Mouse (Mus musculus) adrenal gland, postnatal 14 days (tissue): ENCODE measurements around the gene Rfx2. TPM values are rescaled to one million over a fixed set of nuclear protein-coding genes. Genes with fewer than 3 reads are reported as not detected.

Experiments used
- DNase-seq: peaks from one replicate; pipeline ENCODE4 v3.0.0; 2021; ENCODE audit warnings: mixed read lengths
- total RNA-seq: library from RNA; stranded (reverse); gene quantifications from 2 replicates; pipeline ENCODE4 v1.2.3, GENCODE M21; 2021

Rfx2 gene
- total RNA-seq, 1 experiment from 2014 or later: 5.9 TPM

- no peak for DNase-seq
These were observed 2.1 kb upstream of the Rfx2 start for GRCm38 (mm10) chr17:56832918-56833317.

- DNase-seq: peak; percentile 99
These were observed 451 bp upstream of the Rfx2 start for GRCm38 (mm10) chr17:56831111-56831816.

GRCm38 (mm10) chr17:56829795-56830194, 1.0 kb downstream of the Rfx2 start:
- DNase-seq: peak; percentile 41

GRCm38 (mm10) chr17:56829171-56829570, 1.6 kb downstream of the Rfx2 start:
- no peak for DNase-seq

- DNase-seq: no peak
These were observed 4.1 kb downstream of the Rfx2 start for GRCm38 (mm10) chr17:56826718-56827117.

- DNase-seq: peak; percentile 49
These were observed 7.5 kb downstream of the Rfx2 start for GRCm38 (mm10) chr17:56823352-56823751.

GRCm38 (mm10) chr17:56822380-56822779, 8.4 kb downstream of the Rfx2 start:
- no peak for DNase-seq

- DNase-seq: no peak
These were observed 11.1 kb downstream of the Rfx2 start for GRCm38 (mm10) chr17:56819694-56820111.

- DNase-seq: no peak
These were observed 11.7 kb downstream of the Rfx2 start for GRCm38 (mm10) chr17:56819032-56819545.

- DNase-seq: peak; percentile 54
These were observed 12.7 kb downstream of the Rfx2 start for GRCm38 (mm10) chr17:56818067-56818636.

- no peak for DNase-seq
These were observed 15.8 kb downstream of the Rfx2 start for GRCm38 (mm10) chr17:56815057-56815345.

GRCm38 (mm10) chr17:56814316-56815056, 16.3 kb downstream of the Rfx2 start:
- peak; percentile 88 for DNase-seq

- DNase-seq: peak; percentile 97
These were observed 20.6 kb downstream of the Rfx2 start for GRCm38 (mm10) chr17:56810245-56810644.

- peak; percentile 88 for DNase-seq
These were observed 22.3 kb downstream of the Rfx2 start for GRCm38 (mm10) chr17:56808518-56808917.

- DNase-seq: peak; percentile 63
These were observed 25.0 kb downstream of the Rfx2 start for GRCm38 (mm10) chr17:56805784-56806183.

- peak; percentile 85 for DNase-seq
These were observed 25.9 kb downstream of the Rfx2 start for GRCm38 (mm10) chr17:56804952-56805351.

GRCm38 (mm10) chr17:56802065-56802464, 28.7 kb downstream of the Rfx2 start:
- DNase-seq: no peak

GRCm38 (mm10) chr17:56799276-56799675, 31.5 kb downstream of the Rfx2 start:
- DNase-seq: no peak

GRCm38 (mm10) chr17:56793614-56794319, 37.0 kb downstream of the Rfx2 start:
- DNase-seq: no peak

- DNase-seq: no peak
These were observed 38.2 kb downstream of the Rfx2 start for GRCm38 (mm10) chr17:56792588-56792987.

- DNase-seq: no peak
These were observed 41.5 kb downstream of the Rfx2 start for GRCm38 (mm10) chr17:56789286-56789685.

GRCm38 (mm10) chr17:56788886-56789285, 41.9 kb downstream of the Rfx2 start:
- DNase-seq: peak; percentile 79
